Mouse (Mus musculus) liver, postnatal 0 days (tissue): Measurements from ENCODE around the gene Esf1. TPM values are rescaled to one million over a fixed set of nuclear protein-coding genes. Genes with fewer than 3 reads are reported as not detected.

Experiments used
- ATAC-seq: fragments of 200-750 bp; cut with Nextera tagmentation; 2 replicates; pipeline ENCODE4 v1.8.0; 2017; ENCODE audit warnings: mild to moderate bottlenecking, moderate library complexity
- DNase-seq: peaks from one replicate; pipeline ENCODE4 v3.0.0-alpha.2; 2016
- H3K27ac ChIP-seq: fragments of 300-500 bp; sonication (generic); 2 replicates; pipeline ENCODE4 v1.5.1; 2014; ENCODE audit warnings: antibody characterized with exemption, moderate library complexity, mild to moderate bottlenecking, low read depth
- H3K27me3 ChIP-seq: fragments of 300-500 bp; sonication (generic); 2 replicates; pipeline ENCODE4 v1.6.1; 2014; ENCODE audit warnings: low read length, control low read depth, mixed read lengths; ENCODE audit not compliant: insufficient read depth
- H3K36me3 ChIP-seq: fragments of 300-500 bp; sonication (generic); replicated peaks from 2 replicates; pipeline ENCODE4 v1.6.1; 2014; ENCODE audit warnings: mild to moderate bottlenecking, control low read depth, low read length, moderate library complexity, mixed read lengths; ENCODE audit not compliant: insufficient read depth
- H3K4me1 ChIP-seq: fragments of 300-500 bp; sonication (generic); 2 replicates; pipeline ENCODE4 v1.6.1; 2014; ENCODE audit warnings: antibody characterized with exemption, mild to moderate bottlenecking, control low read depth; ENCODE audit not compliant: insufficient read depth
- H3K4me2 ChIP-seq: fragments of 300-500 bp; sonication (generic); 2 replicates; pipeline ENCODE4 v1.6.1; 2014; ENCODE audit warnings: low read depth, mild to moderate bottlenecking, low read length, moderate library complexity, mixed read lengths
- H3K4me3 ChIP-seq: fragments of 300-500 bp; sonication (generic); 2 replicates; pipeline ENCODE4 v1.5.1; 2014; ENCODE audit warnings: low read depth, low read length
- H3K9ac ChIP-seq: fragments of 300-500 bp; sonication (generic); replicated peaks from 2 replicates; pipeline ENCODE4 v1.6.1; 2014; ENCODE audit warnings: mild to moderate bottlenecking, moderate library complexity
- H3K9me3 ChIP-seq: fragments of 300-500 bp; sonication (generic); 2 replicates; pipeline ENCODE4 v1.6.1; 2016; ENCODE audit warnings: mild to moderate bottlenecking, control low read depth, low read length, mixed read lengths
- CTCF ChIP-seq: sonication (generic); IDR thresholded peaks from 2 replicates; pipeline ENCODE4 v1.5.1; 2016; ENCODE audit warnings: antibody characterized with exemption, low read depth
- EP300 ChIP-seq: IDR thresholded peaks from 2 replicates; pipeline ENCODE4 v1.6.1; 2016; ENCODE audit warnings: antibody characterized with exemption, low read depth, mild to moderate bottlenecking
- WGBS: fragments of 180-500 bp; shearing (Covaris S2); extraction: QIAGEN DNeasy Blood & Tissue Kit; methylation state at CpG from one replicate; pipeline ENCODE4 v1.1.7; 2014; ENCODE audit not compliant: insufficient replicate concordance; 5-methylcytosine and 5-hydroxymethylcytosine counted together
- polyA plus RNA-seq: library from polyadenylated mRNA; unstranded; fragments of >200 nt; fragmentation: Nextera tagmentation; extraction: Ambion mirVana; gene quantifications from 2 replicates; pipeline ENCODE4 v1.2.1, GENCODE M21; 2015

Gene Esf1
- polyA plus RNA-seq, 1 experiment from 2014 or later: 9.0 TPM

DNA sequence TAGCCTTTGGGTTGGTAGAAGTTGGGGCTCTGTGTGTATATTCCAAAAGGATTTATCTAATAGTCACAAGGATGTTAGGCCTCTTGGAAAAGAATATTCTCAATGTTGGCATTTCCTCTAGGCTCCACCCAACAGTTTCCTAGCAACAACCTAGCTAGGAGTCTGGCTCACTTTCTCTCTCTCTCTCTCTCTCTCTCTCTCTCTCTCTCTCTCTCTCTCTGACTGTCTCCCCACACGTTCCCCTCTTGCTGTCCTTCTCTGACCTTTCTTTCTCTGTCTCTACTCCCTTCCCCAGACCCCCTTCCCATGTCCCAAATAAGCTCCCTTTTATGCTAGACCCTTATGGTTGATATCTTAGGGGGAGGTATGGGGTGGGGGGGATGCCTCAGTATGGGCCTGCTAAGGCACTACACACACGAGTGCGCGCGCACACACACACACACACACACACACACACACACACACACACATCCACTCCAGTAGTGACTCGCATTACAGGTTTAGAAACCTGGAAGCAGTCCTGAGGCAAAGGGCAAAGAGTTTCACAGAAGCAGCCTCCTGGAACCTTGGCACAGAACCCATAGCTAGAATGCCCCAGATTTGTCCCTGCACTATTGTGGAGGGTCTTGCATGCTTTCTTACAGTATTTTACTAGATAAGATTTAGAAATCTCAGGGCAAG is 91.6 kb downstream of the Esf1 start:
- no peaks in the 10 kb centered on the region for H3K9me3 ChIP-seq
- H3K4me1 ChIP-seq: no peaks in the 10 kb centered on the region
- ATAC-seq (no peak), DNase-seq (no peak)
- TF ChIP-seq EP300: no peak
- TF ChIP-seq CTCF: no peak
- H3K4me3 ChIP-seq: no peak overlapping the region
- H3K36me3 ChIP-seq: no peaks in the 10 kb centered on the region
- no peak overlapping the region for H3K9ac ChIP-seq
- no peak overlapping the region for H3K27ac ChIP-seq
- no peak overlapping the region for H3K4me2 ChIP-seq
- 65% methylated on average over 6 of the region's 6 CpGs for WGBS
- H3K27me3 ChIP-seq: no peaks in the 10 kb centered on the region

DNA sequence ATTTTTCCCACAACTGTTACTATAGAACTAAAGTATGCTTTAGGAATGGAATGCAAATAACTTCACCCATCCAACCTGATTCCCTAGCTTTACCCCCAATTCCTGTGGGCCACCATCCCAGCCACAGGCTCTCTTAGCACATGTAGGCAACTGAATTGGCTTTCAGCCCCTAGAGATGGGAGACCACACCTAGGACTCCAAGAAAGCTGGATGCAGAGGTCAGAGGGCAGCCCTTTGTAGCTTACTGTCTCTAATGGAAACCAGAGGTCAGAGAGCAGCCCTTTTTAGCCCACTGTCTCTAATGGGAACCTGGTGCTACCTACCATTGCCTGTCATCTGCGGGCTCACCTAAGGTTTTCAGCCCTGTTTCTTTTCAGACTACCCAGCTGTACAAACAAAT is 92.9 kb downstream of the Esf1 start:
- H3K4me1 ChIP-seq: no peaks in the 10 kb centered on the region

DNA sequence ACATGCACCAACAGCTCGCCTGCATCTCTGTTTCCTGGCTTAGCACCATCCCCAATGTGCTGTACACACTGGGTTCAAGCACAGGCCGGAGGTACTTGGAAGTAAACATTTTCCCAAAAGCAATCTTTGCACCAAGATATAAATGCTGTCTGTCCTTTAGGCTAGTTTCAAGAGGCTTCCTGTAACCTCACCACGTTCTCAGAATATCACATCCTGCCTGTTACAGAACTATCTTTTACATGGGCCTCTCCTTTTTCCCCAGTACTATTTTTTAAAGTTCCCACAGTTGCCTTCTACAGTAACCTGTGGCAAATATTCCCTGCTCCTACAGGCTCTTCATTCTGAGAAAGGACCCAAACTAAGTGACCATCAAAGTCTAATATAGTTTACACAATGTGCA is 95.2 kb downstream of the Esf1 start:
- H3K4me1 ChIP-seq: no peaks in the 10 kb centered on the region
- TF ChIP-seq EP300 (no peak), CTCF (no peak)
- no peak overlapping the region for H3K9ac ChIP-seq
- H3K4me2 ChIP-seq: no peak overlapping the region
- DNase-seq: no peak
- no peaks in the 10 kb centered on the region for H3K36me3 ChIP-seq
- no peak for ATAC-seq
- no peak overlapping the region for H3K4me3 ChIP-seq
- H3K27me3 ChIP-seq: no peaks in the 10 kb centered on the region
- no peaks in the 10 kb centered on the region for H3K9me3 ChIP-seq
- WGBS: 56% methylated on average over 3 of the region's 3 CpGs
- H3K27ac ChIP-seq: no peak overlapping the region

More for the DNA sequence above, 92.9 kb downstream of the Esf1 start:
- Histone ChIP-seq H3K36me3 (no peaks in the 10 kb centered on the region), H3K9me3 (no peaks in the 10 kb centered on the region), H3K9ac (no peak overlapping the region), H3K27ac (no peak overlapping the region), H3K27me3 (no peaks in the 10 kb centered on the region), H3K4me3 (no peak overlapping the region), H3K4me2 (no peak overlapping the region)
- ATAC-seq (no peak), DNase-seq (no peak)
- 46% methylated on average over 1 of the region's 1 CpGs for WGBS
- TF ChIP-seq CTCF (no peak), EP300 (no peak)

Other genes with a start within 250 kb of the Esf1 start
- gene Tasp1, start 103.8 kb downstream of the Esf1 start, polyA plus RNA-seq: 8.8 and 10.1 TPM in 2 replicates
- gene Gm17374, start 18.5 kb downstream of the Esf1 start, polyA plus RNA-seq: not detected in 2 replicates
- 4.7 and 5.5 TPM in 2 replicates for gene Ndufaf5, start 85 bp upstream of the Esf1 start, polyA plus RNA-seq
- gene Sel1l2, start 219.1 kb upstream of the Esf1 start, polyA plus RNA-seq: not detected in 2 replicates
- gene Macrod2, start 224.7 kb upstream of the Esf1 start, polyA plus RNA-seq: 7.5 and 9.3 TPM in 2 replicates